Mouse (Mus musculus): ENCODE results near the gene Utp11. TPM values are rescaled to one million over a fixed set of nuclear protein-coding genes. Genes with fewer than 3 reads are reported as not detected.

Gene Utp11
- polyA plus RNA-seq, 1 experiment from 2014 or later, result 62.7 TPM

DNA sequence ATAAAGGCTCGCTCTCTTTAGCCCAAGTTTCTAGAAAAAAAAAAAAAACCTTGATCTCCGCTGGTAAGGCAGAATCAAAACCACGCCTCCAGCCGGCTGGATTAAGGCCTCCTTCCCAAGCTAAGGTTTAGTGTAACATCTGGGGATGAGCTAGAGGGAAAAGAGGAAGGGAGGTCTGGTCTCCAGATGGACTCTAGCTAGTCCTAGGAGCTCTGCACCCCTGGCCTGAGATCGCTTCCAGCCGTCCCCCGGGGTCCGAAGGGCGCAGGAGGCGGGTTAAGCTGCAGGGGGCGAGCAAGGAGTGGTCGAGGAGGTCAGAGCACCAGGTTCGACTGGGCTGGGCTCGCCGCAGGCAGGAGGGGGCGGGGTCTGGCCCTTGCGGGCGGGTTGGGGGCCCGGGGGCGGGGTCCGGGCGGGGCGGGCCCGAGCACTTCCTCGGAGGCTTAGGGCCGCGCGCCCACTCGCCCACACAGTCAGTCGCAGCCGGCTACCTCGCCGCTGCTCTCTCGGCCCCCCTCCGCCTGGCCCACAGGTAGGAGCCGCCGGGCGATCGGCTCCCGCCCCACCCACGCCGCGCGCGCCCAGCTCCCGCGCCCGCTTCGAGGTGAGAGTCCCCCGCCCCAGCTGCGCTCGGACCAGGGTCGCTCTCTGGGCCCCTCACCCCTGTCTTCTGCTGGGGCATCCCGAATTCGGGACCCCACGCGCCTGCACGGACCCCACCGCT lies 7.0 kb upstream of the Utp11 start, which contains the start of gene Fhl3:
Fhl3 (plus strand) TSS at position 454 of the 724 bp plus-strand sequence.
- H3K4me1 ChIP-seq (ENCODE audit: control insufficient read depth, insufficient read depth, low read length), result peaks cover 36% of the 10 kb centered on the region
- peak within 1 kb of the TSS; percentile 77 for H3K4me2 ChIP-seq (ENCODE audit: low read depth, low read length)
- 0% methylated on average over 6 of the region's 59 CpGs for WGBS
- peak within 1 kb of the TSS; percentile 92 for H3K9ac ChIP-seq (ENCODE audit: low read depth, low read length)
- H3K36me3 ChIP-seq (ENCODE audit: control insufficient read depth, insufficient read depth, low read length), result peaks cover 2% of the 10 kb centered on the region
- H3K4me3 ChIP-seq (ENCODE audit: low read depth, low read length), result peak within 1 kb of the TSS; percentile 81
- H3K9me3 ChIP-seq (ENCODE audit: control insufficient read depth, low read length), result no peaks in the 10 kb centered on the region
- ATAC-seq (ENCODE audit: low read depth) (peak; percentile 72), DNase-seq (ENCODE audit: low spot score) (peak; percentile 95)
- H3K27me3 ChIP-seq (replicated peaks; ENCODE audit: control insufficient read depth, insufficient read depth, low read length), result no peaks in the 10 kb centered on the region
- peak within 1 kb of the TSS; percentile 90 for H3K27ac ChIP-seq (replicated peaks; ENCODE audit: low read depth, low read length)

DNA sequence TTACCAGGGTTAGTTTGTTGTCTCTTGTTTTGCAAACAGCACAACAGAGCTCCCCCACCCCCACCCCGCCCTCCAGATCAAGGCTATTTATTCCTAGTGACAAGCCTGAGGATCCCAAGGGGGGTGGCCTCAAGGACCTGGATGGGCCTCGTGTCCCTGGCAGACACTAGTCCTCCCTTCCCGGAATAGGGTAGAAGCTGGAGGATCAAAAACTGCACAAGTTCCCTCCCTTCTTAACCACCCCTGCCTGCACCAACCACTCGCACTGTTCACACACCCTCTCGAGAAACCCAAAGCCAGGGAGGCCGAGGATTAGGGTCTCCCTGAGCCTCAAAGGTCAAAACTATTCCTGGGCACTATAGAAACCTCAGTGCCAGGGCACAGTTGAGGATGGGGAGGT lies 6.4 kb upstream of the Utp11 start:
- peak overlapping the region; percentile 90 for H3K27ac ChIP-seq (replicated peaks; ENCODE audit: low read depth, low read length)
- H3K4me1 ChIP-seq (ENCODE audit: control insufficient read depth, insufficient read depth, low read length), result peaks cover 30% of the 10 kb centered on the region
- H3K27me3 ChIP-seq (replicated peaks; ENCODE audit: control insufficient read depth, insufficient read depth, low read length), result no peaks in the 10 kb centered on the region
- peak overlapping the region; percentile 81 for H3K4me3 ChIP-seq (ENCODE audit: low read depth, low read length)
- DNase-seq (ENCODE audit: low spot score), result no peak
- H3K4me2 ChIP-seq (ENCODE audit: low read depth, low read length), result peak overlapping the region; percentile 77
- ATAC-seq (ENCODE audit: low read depth), result no peak
- no peaks in the 10 kb centered on the region for H3K9me3 ChIP-seq (ENCODE audit: control insufficient read depth, low read length)
- WGBS, result 9% methylated on average over 6 of the region's 6 CpGs
- H3K9ac ChIP-seq (ENCODE audit: low read depth, low read length), result peak overlapping the region; percentile 92
- H3K36me3 ChIP-seq (ENCODE audit: control insufficient read depth, insufficient read depth, low read length), result no peaks in the 10 kb centered on the region; the same call in 1 of the 2 replicates

DNA sequence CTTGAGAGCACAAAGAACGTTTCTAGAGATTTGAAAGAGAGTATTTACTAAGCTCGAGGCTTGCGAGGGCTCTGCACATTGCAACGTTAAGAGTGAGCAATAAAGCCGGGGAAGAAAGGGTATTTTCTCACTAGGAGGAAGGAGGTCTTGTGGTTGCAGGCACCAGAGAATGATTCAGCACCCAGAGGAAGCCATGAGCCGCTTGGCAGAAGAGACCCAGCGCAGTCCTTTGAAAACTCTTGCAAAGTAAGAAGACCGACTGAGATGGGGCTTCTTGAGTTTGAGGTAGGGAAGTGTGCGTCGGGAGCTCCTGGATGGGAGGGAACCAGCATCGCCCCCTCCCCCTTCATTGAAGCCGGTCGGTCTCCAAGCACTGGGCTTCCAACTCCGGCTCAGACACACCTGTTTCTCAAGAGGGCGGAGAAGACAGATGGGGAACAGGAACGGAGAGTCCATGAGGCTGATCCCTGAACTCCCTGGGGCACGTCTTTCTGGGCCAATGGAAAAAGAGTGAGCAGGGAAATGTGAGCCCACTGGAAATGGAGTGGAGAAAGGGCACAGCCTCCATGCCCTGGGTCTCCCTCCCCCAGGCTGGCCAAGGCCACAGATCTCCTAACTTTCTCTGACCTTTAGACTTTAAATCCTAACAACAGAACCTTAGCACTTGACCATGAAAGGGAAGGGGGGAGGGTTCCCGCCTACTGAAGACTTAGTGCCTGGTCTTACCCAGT lies 2.6 kb upstream of the Utp11 start:
- no peaks in the 10 kb centered on the region for H3K9me3 ChIP-seq (ENCODE audit: control insufficient read depth, low read length)
- no peak overlapping the region for H3K4me3 ChIP-seq (ENCODE audit: low read depth, low read length)
- H3K4me2 ChIP-seq (ENCODE audit: low read depth, low read length), result peak overlapping the region; percentile 30
- H3K27me3 ChIP-seq (replicated peaks; ENCODE audit: control insufficient read depth, insufficient read depth, low read length), result no peaks in the 10 kb centered on the region
- ATAC-seq (ENCODE audit: low read depth) (no peak), DNase-seq (ENCODE audit: low spot score) (peak; percentile 50)
- no peak overlapping the region for H3K27ac ChIP-seq (replicated peaks; ENCODE audit: low read depth, low read length)
- H3K36me3 ChIP-seq (ENCODE audit: control insufficient read depth, insufficient read depth, low read length), result peaks cover 2% of the 10 kb centered on the region; the same call in 1 of the 2 replicates
- H3K9ac ChIP-seq (ENCODE audit: low read depth, low read length), result no peak overlapping the region
- WGBS, result 9% methylated on average over 18 of the region's 18 CpGs
- H3K4me1 ChIP-seq (ENCODE audit: control insufficient read depth, insufficient read depth, low read length), result peaks cover 10% of the 10 kb centered on the region

DNA sequence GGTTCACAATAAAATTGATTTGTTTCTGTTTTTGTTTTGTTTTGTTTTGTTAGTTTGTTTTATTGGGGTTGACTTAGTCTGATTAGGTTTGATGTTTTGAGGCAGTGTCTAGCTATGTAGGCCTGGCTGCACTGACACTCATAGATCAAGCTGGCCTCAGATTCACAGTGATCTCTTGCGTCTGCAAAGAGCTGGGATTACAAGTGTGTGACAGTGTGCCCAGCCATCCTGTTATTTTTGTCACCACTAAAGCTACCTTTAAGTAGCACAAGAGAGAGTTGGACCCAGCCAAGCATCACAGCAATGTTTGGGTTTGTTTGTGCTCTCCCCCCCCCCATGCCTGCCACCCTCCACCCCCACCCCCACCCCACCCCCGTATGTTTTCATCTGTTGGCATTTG lies 1.2 kb upstream of the Utp11 start:
- 71% methylated on average over 2 of the region's 2 CpGs for WGBS
- H3K4me3 ChIP-seq (ENCODE audit: low read depth, low read length), result no peak overlapping the region
- ATAC-seq (ENCODE audit: low read depth), result no peak
- H3K4me1 ChIP-seq (ENCODE audit: control insufficient read depth, insufficient read depth, low read length), result peaks cover 10% of the 10 kb centered on the region
- no peak overlapping the region for H3K27ac ChIP-seq (replicated peaks; ENCODE audit: low read depth, low read length)
- peaks cover 3% of the 10 kb centered on the region; the same call in 1 of the 2 replicates for H3K36me3 ChIP-seq (ENCODE audit: control insufficient read depth, insufficient read depth, low read length)
- H3K9ac ChIP-seq (ENCODE audit: low read depth, low read length), result no peak overlapping the region
- DNase-seq (ENCODE audit: low spot score), result no peak
- H3K4me2 ChIP-seq (ENCODE audit: low read depth, low read length), result no peak overlapping the region
- H3K27me3 ChIP-seq (replicated peaks; ENCODE audit: control insufficient read depth, insufficient read depth, low read length), result no peaks in the 10 kb centered on the region
- no peaks in the 10 kb centered on the region for H3K9me3 ChIP-seq (ENCODE audit: control insufficient read depth, low read length)

DNA sequence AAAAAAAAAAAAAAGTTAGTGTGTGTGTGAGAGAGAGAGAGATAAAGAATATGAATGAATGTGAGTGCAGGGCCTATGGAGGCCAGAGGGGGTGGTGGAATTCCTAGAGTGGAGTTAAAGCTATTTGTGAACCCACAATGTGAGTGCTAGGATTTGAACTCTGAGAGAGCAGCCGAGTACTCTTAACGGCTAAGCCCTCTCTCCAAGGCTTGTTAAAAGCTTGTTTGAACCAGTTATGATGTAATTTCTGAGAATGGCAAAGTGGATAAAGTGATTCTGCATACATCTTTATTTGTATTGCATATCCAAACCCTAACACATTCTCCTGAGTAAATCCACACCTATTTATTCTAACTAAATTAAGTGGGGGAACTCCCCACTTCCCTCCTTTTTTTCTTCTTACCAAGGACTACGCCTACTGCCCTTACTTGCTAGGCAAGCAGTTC lies 961 bp downstream of the Utp11 start:
- Histone ChIP-seq H3K4me1 (ENCODE audit: control insufficient read depth, insufficient read depth, low read length) (peaks cover 10% of the 10 kb centered on the region), H3K36me3 (ENCODE audit: control insufficient read depth, insufficient read depth, low read length) (peaks cover 10% of the 10 kb centered on the region; the same call in 1 of the 2 replicates), H3K4me3 (ENCODE audit: low read depth, low read length) (peak overlapping the region; percentile 95), H3K4me2 (ENCODE audit: low read depth, low read length) (peak overlapping the region; percentile 63), H3K27me3 (replicated peaks; ENCODE audit: control insufficient read depth, insufficient read depth, low read length) (no peaks in the 10 kb centered on the region), H3K9me3 (ENCODE audit: control insufficient read depth, low read length) (no peaks in the 10 kb centered on the region), H3K27ac (replicated peaks; ENCODE audit: low read depth, low read length) (no peak overlapping the region), H3K9ac (ENCODE audit: low read depth, low read length) (peak overlapping the region; percentile 91)
- ATAC-seq (ENCODE audit: low read depth), result no peak
- no peak for DNase-seq (ENCODE audit: low spot score)
- 66% methylated on average over 3 of the region's 3 CpGs for WGBS

DNA sequence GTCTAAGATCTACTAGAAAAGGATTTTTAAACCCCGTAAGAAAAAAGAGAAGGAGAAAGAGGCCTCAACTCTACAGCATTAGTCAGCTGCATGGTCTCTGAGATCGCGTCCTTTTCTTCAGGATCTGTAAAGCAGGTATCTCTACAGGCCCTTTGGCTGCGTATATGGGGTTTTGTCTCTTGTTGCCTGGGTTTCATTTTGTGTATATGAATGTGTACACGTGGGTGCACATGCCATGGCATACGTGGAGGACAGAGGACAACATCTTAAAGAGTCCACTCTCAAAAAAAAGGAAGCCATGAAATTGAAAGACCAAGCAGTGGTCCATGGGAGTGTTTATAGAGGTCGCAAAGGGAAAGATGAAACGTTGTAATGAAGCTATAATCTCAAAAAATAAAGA lies 1.9 kb downstream of the Utp11 start:
- Histone ChIP-seq H3K36me3 (ENCODE audit: control insufficient read depth, insufficient read depth, low read length) (peaks cover 10% of the 10 kb centered on the region; the same call in 1 of the 2 replicates), H3K9me3 (ENCODE audit: control insufficient read depth, low read length) (no peaks in the 10 kb centered on the region), H3K27me3 (replicated peaks; ENCODE audit: control insufficient read depth, insufficient read depth, low read length) (no peaks in the 10 kb centered on the region), H3K4me2 (ENCODE audit: low read depth, low read length) (no peak overlapping the region), H3K4me3 (ENCODE audit: low read depth, low read length) (no peak overlapping the region), H3K4me1 (ENCODE audit: control insufficient read depth, insufficient read depth, low read length) (peaks cover 10% of the 10 kb centered on the region), H3K9ac (ENCODE audit: low read depth, low read length) (no peak overlapping the region), H3K27ac (replicated peaks; ENCODE audit: low read depth, low read length) (no peak overlapping the region)
- DNase-seq (ENCODE audit: low spot score), result no peak
- ATAC-seq (ENCODE audit: low read depth), result no peak
- WGBS, result 88% methylated on average over 8 of the region's 8 CpGs

DNA sequence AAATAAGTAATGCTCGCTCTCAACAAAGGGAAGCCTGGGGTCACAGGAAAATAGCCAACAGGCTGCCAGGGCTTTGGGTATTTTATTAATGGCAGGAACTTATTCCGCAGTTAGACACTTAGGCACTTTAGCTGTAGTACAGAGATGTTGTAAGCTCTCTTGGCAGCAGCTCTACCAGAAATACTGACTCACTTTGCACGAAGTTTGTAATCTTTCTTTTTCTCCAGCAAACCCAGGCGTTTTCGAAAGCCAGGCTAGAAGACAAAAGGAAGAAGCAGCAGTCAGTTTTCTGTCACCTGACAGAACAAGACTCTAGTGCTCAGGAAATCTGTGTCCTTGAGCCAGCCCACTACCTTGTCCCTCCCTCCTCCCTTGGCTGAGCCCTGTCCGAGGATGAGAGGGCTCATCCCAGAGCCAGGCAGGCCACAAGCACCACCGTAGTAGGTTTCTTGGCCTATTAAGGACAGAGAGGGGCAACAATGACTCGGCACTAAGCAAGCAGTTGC lies 7.5 kb downstream of the Utp11 start:
- DNase-seq (ENCODE audit: low spot score) (no peak), ATAC-seq (ENCODE audit: low read depth) (no peak)
- Histone ChIP-seq H3K4me2 (ENCODE audit: low read depth, low read length) (no peak overlapping the region), H3K9ac (ENCODE audit: low read depth, low read length) (no peak overlapping the region), H3K4me3 (ENCODE audit: low read depth, low read length) (no peak overlapping the region), H3K27me3 (replicated peaks; ENCODE audit: control insufficient read depth, insufficient read depth, low read length) (no peaks in the 10 kb centered on the region), H3K9me3 (ENCODE audit: control insufficient read depth, low read length) (no peaks in the 10 kb centered on the region), H3K36me3 (ENCODE audit: control insufficient read depth, insufficient read depth, low read length) (peaks cover 58% of the 10 kb centered on the region), H3K4me1 (ENCODE audit: control insufficient read depth, insufficient read depth, low read length) (no peaks in the 10 kb centered on the region), H3K27ac (replicated peaks; ENCODE audit: low read depth, low read length) (no peak overlapping the region)
- 87% methylated on average over 8 of the region's 8 CpGs for WGBS

DNA sequence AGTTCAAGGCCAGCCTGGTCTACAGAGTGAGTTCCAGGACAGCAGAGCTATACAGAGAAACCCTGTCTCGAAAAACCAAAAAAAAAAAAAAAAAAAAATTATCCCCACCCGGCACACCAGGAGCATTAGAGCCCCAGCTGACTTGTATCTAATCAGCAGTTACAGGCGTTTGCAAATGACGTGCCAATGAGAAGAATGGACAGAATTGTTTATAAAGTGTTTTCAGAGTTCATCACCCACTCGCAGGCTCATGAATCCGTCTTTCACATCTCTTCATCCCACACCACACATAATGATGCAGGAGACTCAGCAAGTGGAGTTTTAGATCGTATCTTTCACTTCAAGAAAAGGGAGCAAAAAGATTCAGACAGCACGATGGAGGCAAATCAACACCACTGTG lies 7.9 kb downstream of the Utp11 start:
- Histone ChIP-seq H3K36me3 (ENCODE audit: control insufficient read depth, insufficient read depth, low read length) (peaks cover 62% of the 10 kb centered on the region), H3K9me3 (ENCODE audit: control insufficient read depth, low read length) (no peaks in the 10 kb centered on the region), H3K4me2 (ENCODE audit: low read depth, low read length) (no peak overlapping the region), H3K4me3 (ENCODE audit: low read depth, low read length) (no peak overlapping the region), H3K27me3 (replicated peaks; ENCODE audit: control insufficient read depth, insufficient read depth, low read length) (no peaks in the 10 kb centered on the region), H3K27ac (replicated peaks; ENCODE audit: low read depth, low read length) (no peak overlapping the region), H3K9ac (ENCODE audit: low read depth, low read length) (no peak overlapping the region), H3K4me1 (ENCODE audit: control insufficient read depth, insufficient read depth, low read length) (no peaks in the 10 kb centered on the region)
- ATAC-seq (ENCODE audit: low read depth) (no peak), DNase-seq (ENCODE audit: low spot score) (no peak)
- 94% methylated on average over 8 of the region's 8 CpGs for WGBS
